Mouse (Mus musculus) gastrocnemius, adult 18-20 months (tissue): ENCODE measurements around the gene Epb41l3. TPM values are rescaled to one million over a fixed set of nuclear protein-coding genes. Genes with fewer than 3 reads are reported as not detected.

Experiments used
- DNase-seq: peaks from one replicate; pipeline ENCODE4 v3.0.0; 2021; ENCODE audit warnings: low spot score
- total RNA-seq, 2 experiments: library from RNA; stranded (reverse); gene quantifications; 2 replicates each; pipeline ENCODE4 v1.2.3; 2021

The Epb41l3 gene
- total RNA-seq, 2 experiments from 2014 or later = 1.8 to 2.6 TPM

DNA sequence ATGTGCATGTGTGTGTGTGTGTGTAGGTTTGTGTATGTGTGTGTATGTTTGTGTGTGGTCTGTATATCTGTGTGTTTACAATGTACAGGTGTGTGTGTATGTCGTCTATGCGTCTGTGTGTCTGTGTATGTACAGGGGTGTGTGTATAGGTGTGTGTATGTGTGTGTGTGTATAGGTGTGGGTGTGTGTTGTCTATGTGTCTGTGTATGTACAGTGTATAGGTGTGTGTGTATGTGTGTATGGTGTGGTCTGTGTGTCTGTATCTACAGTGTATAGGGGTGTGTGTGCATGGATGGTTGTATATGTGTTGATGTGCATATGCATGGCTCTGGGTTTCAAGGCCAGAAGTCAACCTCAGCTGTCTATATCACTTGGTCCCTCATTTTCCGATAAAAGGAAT, 161.7 kb downstream of the Epb41l3 start:
- DNase-seq = no peak

DNA sequence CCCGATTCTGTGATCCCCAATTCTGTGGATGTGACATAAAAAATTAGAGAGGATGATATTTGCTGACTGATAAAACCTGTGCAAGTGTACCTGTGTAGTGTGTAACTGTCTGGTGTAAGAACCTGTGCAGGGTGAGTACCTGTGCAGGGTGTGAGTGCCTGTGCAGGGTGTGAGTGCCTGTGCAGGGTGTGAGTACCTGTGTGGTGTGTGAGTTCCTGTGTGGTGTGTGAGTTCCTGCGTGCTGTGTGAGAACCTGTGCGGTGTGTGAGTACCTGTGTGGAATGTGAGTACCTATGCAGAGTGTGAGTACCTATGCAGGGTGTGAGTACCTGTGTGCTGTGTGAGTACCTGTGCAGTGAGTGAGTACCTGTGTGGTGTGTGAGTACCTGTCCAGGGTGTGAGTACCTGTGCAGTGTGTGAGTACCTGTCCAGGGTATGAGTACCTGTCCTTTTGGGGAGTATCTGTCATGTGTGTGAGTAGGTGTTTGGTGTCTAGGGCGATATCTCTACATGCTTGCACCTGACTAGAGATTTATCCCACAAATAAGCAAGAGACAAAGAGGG, 163.4 kb downstream of the Epb41l3 start:
- no peak for DNase-seq

DNA sequence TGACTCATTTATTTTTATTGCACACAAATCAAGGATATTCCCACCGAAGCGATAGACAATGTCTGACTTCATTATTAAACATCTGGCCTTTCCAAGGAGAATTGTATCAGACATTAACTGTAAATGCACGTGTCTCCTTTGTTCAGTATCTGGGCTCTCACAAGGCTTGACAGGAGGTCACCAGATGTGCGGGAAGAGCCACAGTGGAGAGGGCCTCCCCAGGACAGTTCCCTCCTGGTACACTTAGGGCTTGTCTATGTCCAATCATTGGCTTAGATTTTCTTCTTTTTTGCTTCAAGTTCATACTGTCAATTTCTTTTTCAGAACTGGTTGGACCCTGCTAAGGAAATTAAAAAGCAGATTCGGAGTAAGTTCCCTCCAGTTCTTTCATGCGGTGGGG, 163.9 kb downstream of the Epb41l3 start:
- no peak for DNase-seq

DNA sequence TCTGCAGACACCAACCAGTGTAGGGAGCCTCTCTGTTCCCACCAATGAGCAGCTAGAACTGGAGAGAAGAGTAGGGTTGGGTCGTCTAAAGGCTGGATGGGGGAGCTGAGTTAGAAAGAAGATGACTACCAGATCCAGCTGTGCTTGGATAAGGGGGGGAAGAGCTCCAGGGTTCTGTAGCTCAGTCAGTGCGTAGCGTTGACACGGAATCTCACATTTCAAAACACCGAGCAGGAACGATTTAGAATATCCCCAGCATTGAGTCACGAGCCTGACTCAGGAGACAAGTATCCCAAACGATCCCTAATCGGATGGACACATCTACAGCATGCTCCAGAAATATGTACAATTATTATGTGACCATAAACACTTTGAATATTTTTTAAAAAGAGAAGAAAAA, 180.4 kb downstream of the Epb41l3 start:
- DNase-seq = no peak

DNA sequence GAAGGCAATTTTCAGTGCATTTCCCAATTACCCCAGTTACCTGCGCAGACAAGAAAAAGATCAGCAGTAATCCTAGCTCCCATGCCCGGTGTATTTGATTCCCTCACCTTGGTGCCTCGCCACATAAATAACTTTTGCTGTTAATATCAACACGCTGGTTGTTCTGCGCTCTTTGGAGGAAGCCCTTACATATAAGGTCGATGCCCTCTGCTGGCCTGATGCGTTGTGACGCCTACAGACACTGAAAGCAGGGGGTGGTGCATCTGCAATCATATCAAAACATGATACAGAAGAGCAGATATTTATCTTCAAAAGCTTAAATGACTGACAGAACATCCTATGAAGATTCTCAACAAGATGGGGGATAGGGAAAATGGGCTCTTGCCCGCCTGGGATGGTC, 181.0 kb downstream of the Epb41l3 start:
- DNase-seq = no peak

DNA sequence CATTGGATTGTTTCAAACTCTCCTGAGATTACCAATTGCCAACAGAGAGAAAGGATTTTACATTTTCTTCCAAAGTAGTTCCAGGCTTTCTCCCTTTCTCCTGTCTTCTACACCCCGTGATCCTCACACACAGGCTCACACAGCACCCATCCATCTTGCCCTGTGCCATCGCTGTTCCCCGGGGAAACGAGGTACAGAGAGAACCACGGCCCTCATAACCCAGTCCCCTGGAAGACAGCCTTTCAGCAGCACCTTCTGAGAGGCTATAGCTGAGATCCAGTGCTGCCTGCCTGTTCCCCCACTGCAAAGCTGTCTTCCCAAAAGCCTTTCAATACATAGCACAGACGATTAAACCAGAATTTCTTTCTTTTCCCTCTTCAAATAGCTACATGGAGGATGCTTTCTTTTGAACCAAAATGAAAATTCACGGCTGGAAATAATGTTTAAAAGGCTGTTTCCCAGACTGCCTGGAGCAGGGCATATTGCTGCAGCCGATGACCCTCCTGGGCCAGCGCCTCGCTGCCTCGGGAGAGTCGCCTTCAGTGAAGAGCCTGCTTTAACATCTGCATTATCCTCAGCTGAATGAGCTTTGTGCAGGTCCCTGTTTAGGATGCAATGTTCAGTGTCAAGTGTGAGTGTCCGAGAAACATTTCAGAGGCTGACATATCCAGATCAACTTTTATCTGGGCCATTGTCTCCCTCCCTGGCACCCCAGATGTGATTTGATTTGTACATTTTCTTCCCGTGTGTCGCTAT, 188.5 kb downstream of the Epb41l3 start:
- no peak for DNase-seq

DNA sequence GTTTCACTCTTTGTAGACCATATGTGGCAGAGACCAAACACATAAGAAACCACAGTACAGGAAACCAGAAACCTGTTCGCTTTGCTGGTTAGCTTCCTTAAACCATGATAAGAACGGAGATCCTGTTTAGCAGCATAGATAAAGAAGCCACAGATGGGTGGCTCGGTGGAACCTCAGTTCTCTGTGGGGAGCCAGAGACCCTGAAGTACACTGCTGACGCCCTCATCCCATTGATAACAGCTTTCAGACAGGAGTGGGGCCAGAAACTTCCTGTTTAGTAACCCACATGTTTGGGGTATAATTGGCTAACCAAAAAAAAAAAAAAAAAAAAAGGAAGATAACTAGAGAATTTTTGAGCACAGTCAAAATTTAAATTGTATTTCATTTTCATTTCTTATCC, 189.7 kb downstream of the Epb41l3 start:
- DNase-seq = no peak

DNA sequence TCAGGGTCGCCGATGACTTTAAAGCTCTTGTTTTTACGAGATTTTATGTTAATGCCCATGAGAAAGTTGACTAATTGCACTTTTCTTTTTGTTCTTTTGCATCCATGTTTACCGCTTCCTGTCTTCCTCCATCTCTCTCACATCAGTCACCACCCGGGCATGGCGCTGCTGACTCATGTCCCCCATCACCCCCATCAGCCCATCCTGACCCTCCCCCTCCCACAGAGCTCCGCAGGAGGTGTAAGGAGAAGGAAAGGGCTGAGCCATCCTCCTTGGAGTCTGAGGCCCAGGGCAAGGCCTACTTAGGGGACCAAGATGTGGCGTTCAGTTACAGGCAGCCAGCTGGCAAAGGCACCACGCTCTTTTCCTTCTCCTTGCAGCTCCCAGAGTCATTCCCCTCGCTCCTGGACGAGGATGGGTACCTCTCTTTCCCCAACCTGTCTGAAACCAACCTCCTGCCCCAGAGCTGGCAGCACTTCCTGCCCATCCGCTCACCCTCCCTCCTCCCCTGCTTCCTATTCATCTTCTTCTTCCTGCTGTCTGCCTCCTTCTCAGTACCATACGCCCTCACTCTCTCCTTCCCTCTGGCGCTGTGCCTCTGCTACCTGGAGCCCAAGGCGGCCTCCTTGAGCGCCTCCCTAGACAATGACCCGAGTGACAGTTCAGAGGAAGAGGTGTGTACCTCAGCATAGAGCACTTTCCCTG, 190.4 kb downstream of the Epb41l3 start:
- DNase-seq = no peak

DNA sequence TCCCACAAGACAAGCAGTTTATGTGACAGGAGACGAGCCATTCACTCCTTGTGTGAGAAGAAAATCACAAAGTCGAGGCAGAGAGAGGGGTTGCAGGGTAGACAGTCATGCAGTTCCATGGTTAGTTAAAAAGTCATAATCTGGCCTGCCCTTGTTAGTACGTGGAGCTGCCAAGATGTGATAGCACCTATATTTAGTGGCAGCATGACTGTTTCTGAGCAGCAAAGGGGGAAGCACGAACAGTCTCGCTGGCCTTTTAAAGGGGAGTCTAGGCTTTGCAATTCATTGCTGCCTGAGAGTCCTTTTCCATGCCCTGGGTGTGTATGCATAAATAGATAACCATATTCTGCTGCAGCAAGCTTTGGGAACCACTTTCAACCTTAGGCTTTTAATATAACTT, 191.5 kb downstream of the Epb41l3 start:
- DNase-seq = no peak

DNA sequence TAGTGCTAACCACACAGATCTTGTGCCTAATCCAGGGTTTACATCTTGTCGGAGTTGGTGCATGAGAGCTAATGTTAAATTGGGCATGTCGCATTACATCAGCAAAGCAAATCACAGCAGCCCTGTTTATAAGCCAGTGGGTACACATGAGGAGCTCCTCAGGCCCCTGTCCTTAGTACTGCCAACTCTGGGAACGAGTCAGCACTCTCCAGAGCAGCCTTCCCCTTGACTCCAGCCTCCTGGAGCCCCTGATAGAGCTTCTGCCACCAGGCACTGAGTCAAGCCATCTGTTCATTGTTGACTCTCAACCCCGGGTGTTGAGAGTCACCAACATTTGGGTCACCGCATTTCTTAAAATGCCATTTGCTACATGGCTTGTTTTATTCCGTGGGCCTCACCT, 192.0 kb downstream of the Epb41l3 start:
- DNase-seq = no peak

DNA sequence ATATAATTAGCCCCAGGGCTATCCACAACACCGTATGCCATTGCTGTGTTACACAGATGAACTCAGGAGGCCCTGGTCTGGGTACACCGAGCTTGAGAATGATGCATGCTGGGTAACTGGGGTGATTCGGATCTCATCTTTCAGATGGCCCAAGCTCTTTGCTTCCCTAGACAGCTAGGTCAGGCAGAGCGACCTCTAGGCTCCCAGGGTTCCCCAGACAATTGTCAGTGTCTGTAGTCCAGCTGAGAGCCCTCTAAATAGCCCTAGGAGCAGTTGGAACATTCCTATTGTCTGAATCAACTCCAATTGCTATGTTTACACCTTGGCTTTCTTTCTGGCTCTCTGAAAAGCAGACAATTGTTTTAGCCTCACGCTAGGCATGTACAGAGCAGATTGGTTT, 201.9 kb downstream of the Epb41l3 start:
- DNase-seq = no peak

DNA sequence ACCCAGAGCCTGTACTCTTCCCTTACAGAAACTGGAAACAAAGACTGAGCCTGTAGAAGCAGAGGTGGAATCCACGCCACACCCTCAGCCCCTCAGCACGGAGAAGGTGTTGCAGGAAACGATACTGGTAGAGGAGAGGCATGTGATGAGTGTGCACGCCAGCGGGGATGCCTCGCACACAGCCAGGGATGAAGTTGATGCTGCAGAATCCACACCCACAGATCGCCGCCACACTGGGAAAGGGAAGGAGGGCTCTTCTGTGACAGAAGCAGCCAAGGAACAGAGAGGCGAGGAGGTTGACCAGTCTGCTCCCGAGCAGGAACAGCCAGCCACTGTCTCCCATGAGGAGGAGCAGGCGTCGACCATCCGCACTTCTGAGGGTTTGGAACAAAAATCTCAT, 209.0 kb downstream of the Epb41l3 start:
- no peak for DNase-seq

DNA sequence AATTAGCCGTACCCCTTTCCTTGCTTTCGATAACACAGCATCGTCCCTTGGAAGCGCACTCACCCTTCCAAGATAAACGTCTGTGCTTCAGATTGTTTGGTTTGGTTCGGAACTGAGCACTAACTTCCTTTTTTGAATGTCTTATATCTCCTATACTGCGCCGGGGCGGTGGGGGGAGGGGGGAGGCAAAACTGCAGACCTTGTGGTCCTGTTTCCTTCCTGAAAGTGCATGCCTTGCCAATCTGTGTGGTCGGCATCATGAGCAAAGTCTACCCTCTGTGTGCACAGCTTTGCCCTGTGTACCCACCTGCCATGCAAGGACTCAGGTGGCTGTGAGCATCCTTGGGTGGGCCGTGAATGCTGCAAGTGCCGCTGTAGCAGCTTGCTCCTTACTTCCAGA, 212.6 kb downstream of the Epb41l3 start:
- DNase-seq = no peak

DNA sequence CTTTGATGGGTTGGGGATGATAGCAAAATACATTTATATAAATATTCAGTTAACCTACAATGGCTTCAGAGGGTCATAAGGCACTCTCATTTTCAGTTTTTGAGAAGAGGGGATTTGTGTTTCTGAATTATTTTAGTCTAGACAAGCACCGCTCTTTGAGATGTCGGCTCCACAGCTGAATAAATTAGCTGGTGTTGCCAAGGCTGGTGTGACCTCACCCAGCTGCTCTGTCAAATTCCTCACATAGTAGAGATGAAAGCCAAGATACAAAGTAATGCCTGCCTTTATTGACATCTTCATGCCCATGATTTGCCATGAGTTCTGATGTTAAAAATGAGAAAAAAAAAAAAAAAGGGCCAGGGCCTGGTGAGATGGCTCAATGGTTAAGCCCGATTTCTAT, 214.8 kb downstream of the Epb41l3 start:
- no peak for DNase-seq

DNA sequence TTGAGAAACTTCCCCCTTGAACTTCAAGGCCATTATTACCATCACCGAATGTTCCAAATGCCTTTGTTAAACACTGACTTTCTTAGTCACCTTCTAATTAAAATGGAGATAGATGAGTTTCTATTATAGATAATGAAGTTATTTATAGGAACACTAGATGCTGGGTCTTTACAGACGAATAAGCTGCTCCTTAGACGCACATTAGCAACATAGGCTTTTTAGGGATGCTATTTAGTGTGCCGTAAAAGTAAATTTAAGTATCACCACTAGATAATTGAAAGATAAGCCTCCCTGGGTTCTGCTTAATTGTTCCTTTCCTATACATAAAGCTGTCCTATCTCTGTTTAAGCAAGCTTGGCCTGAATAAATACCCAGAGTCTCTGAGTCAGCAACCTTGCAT, 226.1 kb downstream of the Epb41l3 start:
- no peak for DNase-seq

DNA sequence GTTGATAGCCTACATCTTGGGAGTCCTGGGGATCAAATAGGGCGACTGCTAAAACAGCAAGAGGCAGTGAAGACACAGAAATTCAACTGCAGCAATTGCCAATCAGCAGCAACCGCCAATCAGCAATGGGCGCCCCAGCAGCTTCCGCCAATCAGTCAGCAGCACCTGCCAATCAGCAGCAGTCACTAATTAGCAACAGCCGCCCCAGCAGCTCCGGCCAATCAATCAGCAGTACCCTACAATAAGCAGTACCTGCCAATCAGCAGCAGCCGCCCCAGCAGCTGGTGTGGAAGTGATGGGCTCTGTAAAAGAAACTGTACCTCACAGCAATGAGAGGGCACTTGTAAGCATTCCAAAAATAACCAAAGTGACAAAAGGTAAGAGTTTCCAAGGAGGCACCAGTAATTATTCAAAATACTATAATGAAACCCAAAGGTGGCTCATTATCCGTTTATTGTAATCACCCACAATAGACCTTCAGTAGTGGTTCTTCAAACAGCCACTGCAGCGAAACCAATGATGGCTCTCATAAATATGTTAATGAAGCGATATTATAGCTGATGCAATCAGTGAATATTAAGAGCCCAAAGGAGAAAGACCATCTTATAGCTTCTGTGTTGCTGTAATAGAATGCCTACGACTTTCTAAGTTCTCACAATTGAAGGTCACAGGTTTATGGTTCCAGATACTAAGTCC, 228.2 kb downstream of the Epb41l3 start:
- no peak for DNase-seq

DNA sequence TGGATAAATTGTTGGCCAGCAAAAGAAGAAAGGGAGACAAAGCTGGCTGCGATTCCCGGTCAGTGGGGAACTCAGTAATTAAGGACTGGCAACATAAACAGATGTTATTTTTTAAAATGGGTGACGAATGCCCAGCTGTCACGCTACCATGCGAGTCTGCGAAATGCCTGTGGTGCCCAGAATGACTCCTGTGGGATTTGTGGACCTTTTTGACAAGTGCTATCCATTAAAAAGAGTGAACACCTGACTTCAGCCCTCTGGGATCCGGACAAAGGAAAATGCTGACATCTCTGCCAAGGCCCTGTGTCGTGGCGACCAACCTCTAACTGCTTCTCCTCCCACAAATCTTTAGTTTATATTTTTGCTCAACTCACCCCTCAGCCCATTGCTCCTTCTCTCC, 232.2 kb downstream of the Epb41l3 start:
- DNase-seq = no peak

DNA sequence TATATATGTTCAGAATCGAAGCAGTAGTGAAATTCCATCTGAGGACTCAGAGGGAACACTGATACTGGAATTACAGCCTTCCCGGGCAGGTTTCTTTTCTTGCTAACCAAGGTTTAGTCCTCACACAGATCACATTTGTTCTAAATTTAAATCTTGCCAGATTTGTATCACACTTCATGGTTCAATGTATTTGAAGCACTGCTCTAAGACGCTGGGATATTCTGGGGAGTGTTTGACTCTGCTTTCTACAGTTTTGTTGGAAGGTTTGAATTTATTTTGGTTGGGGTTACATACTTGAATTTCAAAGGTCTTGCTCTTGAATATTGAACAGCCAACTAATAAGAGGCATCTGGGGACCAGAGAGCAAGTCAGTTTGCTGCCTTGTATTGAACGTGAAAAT, 234.4 kb downstream of the Epb41l3 start:
- DNase-seq = no peak

DNA sequence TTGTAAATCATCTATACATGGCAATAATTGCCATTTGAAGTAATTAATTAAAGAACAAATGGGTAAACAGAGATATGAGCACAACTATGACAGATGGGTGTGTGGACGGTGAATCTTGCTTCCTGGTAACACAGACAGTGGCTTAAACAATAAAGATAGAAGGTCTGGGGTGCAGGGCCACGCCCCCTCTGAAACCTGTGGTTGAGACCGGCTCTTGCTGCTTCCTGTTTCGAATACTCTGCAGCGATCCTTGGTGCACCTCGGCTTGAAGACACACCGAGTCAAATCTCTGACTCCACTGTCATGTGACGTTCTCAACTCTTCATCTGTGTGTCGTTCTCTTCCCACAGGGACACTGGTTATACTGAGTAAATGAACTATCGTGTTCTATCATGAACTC, 245.0 kb downstream of the Epb41l3 start:
- DNase-seq = no peak

DNA sequence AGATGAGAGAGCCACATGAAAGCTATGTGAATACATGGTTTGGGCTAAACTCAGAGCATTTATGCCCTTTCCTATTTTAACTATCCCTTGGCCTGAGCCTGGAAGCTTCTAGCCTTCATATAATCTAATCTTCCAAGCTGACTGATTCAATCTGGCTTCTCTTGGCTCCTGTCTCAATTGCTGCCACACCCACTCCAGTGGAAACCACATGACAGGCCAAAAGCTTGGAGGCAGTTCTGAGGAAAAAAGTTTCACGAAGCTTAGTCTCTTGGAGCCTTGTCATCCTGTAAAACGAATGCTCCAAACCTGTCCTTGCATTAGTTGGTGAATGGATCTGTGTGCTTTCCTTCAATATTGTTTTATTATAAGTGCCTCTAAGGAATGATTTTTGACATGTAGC, 247.2 kb downstream of the Epb41l3 start:
- DNase-seq = no peak
